Mouse (Mus musculus) adipocyte (in vitro differentiated cells): ENCODE data around the gene Igbp1b.

Source experiments
- DNase-seq: peaks from one replicate; pipeline ENCODE4 v3.0.0-alpha.2; 2016; ENCODE audit warnings: low spot score

The Igbp1b gene

DNA sequence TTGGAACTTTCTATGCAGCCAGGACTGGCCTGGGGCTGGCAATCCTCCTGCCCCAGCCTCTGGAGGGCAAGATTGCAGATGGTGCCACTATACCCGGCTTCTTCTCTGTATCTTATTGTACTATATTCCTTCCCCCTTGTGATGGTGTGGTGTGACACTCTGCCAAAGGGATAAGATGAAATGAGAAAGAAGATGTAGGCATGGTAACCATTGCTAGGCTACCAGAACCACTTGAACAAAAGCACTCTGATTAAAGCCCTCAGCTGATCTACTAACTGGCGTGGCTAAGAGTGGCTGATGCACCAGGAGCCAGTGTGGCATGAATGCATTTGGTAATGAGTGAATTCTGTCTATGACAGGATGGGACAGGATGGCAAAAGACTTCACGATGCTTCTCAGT, at the start of gene Igbp1b:
TSS of gene Igbp1b (minus strand) at position 29 of the 400 bp plus-strand sequence.
- no peak for DNase-seq

DNA sequence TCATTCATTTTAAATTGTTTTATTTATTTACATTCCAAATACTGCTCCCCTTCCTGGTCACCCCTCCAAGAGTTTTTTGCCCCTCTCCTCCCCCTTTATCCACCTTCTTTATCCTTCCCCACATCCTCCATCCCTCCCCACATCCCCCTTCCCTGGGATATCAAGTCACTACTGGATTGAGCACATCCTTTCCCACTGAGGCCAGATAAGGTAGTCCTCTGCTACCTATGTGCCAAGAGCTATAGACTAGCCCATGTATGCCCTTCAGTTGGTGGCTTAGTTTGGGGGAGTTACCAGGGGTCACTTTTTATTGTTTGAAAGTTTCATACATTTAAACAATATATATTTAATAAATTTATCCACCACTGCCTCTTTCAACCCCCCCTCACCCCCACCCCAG, 24.6 kb upstream of the Igbp1b start:
- DNase-seq = no peak

- no peak for DNase-seq
These were observed 14.4 kb upstream of the Igbp1b start for GRCm38 (mm10) chr6:138672704-138673141.

DNA sequence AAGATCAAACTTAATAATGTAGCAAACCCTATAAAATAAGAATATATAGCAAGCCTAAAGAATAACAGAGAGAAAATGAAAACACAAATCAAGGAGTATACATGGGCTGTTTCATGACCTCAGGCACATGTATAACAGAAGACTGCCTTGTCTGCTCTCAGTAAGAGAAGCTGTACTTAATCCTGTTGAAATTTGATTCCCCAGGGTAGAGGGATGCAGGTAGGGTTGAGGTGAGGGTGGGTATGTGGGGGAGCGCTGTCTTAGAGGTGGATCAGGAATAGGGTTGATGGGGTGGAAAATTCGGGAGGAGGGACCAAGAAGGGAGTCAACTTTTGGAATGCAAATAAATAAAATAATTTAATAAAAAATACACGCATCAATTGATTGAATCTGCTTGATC, 7.1 kb upstream of the Igbp1b start:
- DNase-seq = no peak

DNA sequence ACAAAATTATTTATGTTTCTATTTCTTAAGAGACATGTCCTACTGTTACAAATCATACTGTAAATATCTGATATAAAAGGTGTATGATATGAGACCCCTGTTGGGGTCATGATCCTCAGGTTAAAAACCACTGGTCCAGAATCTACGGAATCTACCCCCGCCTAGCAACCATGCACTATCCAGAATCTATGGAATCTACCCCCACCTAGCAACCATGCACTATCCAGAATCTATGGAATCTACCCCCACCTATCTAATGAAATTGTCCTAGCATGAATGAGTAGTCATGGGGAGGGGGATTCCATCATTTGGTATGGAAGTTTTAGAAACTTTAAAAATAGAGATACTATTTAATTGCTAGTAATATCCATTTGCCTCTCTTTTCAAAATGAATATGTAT, 12.7 kb downstream of the Igbp1b start:
- DNase-seq = no peak

GRCm38 (mm10) chr6:138639351-138639750, 19.0 kb downstream of the Igbp1b start:
- DNase-seq = no peak

GRCm38 (mm10) chr6:138620786-138621185, 37.6 kb downstream of the Igbp1b start:
- DNase-seq = no peak

- DNase-seq = no peak
These were observed 39.9 kb downstream of the Igbp1b start for GRCm38 (mm10) chr6:138618396-138618795.
